Mouse (Mus musculus) C2C12 (cell line): Measurements from ENCODE around the gene Lrch1. TPM values are rescaled to one million over a fixed set of nuclear protein-coding genes. Genes with fewer than 3 reads are reported as not detected.

Experiments used
- H3K27me3 ChIP-seq: one replicate; pipeline ENCODE4 v1.6.1; 2011; ENCODE audit not compliant: control insufficient read depth, insufficient read depth, insufficient read length
- H3K36me3 ChIP-seq: one replicate; pipeline ENCODE4 v1.6.1; 2011; ENCODE audit not compliant: control insufficient read depth, insufficient read depth
- H3K4me3 ChIP-seq: one replicate; pipeline ENCODE4 v1.5.1; 2011; ENCODE audit warnings: mild to moderate bottlenecking, control low read depth; ENCODE audit not compliant: poor library complexity, insufficient read depth, severe bottlenecking
- H3K79me2 ChIP-seq: one replicate; pipeline ENCODE4 v1.6.1; 2011; ENCODE audit not compliant: control insufficient read depth, insufficient read depth
- H3K79me3 ChIP-seq: one replicate; pipeline ENCODE4 v1.6.1; 2011; ENCODE audit warnings: low read depth, control low read depth
- H3ac ChIP-seq: one replicate; pipeline ENCODE3; 2011; ENCODE audit warnings: low read depth; ENCODE audit not compliant: control insufficient read depth, insufficient read length
- CEBPB ChIP-seq: IDR thresholded peaks from one replicate; pipeline ENCODE4 v1.6.1; 2011; ENCODE audit warnings: low read depth, mild to moderate bottlenecking, control low read depth, moderate library complexity
- CTCF ChIP-seq: IDR thresholded peaks from one replicate; pipeline ENCODE4 v1.5.1; 2011; ENCODE audit not compliant: control insufficient read depth, insufficient read depth, insufficient read length
- FOSL1 ChIP-seq: IDR thresholded peaks from one replicate; pipeline ENCODE4 v1.8.0; 2011; ENCODE audit warnings: mild to moderate bottlenecking, low read length; ENCODE audit not compliant: poor library complexity, insufficient read depth, severe bottlenecking
- MAX ChIP-seq: IDR thresholded peaks from one replicate; pipeline ENCODE4 v1.6.1; 2011; ENCODE audit warnings: mild to moderate bottlenecking, control low read depth
- MYOD1 ChIP-seq: IDR thresholded peaks from one replicate; pipeline ENCODE4 v1.6.1; 2011; ENCODE audit warnings: low read depth; ENCODE audit not compliant: control insufficient read depth, insufficient read length
- MYOG ChIP-seq: IDR thresholded peaks from one replicate; pipeline ENCODE4 v1.6.1; 2011; ENCODE audit not compliant: control insufficient read depth, insufficient read length; ENCODE audit errors: extremely low read depth
- USF1 ChIP-seq: IDR thresholded peaks from one replicate; pipeline ENCODE4 v1.6.1; 2011; ENCODE audit warnings: low read depth, mild to moderate bottlenecking, control low read depth, moderate library complexity
- polyA plus RNA-seq: library from polyadenylated mRNA; unstranded; fragments of >200 nt; fragmentation: generic; extraction: Trizol; gene quantifications from one replicate; pipeline ENCODE4 v1.2.1, GENCODE M21; 2012; ENCODE audit warnings: missing spikeins

The Lrch1 gene
- polyA plus RNA-seq, 1 experiment: 5.0 TPM

GRCm38 (mm10) chr14:74838816-74839215, 108.9 kb downstream of the Lrch1 start:
- H3K79me2 ChIP-seq: no peaks in the 10 kb centered on the region
- no peak overlapping the region for H3ac ChIP-seq
- H3K79me3 ChIP-seq: no peaks in the 10 kb centered on the region
- no peaks in the 10 kb centered on the region for H3K27me3 ChIP-seq
- H3K36me3 ChIP-seq: no peaks in the 10 kb centered on the region
- no peak overlapping the region for H3K4me3 ChIP-seq
- TF ChIP-seq MAX (no peak), CEBPB (no peak), FOSL1 (no peak), MYOG (no peak), USF1 (no peak), CTCF (no peak), MYOD1 (no peak)

DNA sequence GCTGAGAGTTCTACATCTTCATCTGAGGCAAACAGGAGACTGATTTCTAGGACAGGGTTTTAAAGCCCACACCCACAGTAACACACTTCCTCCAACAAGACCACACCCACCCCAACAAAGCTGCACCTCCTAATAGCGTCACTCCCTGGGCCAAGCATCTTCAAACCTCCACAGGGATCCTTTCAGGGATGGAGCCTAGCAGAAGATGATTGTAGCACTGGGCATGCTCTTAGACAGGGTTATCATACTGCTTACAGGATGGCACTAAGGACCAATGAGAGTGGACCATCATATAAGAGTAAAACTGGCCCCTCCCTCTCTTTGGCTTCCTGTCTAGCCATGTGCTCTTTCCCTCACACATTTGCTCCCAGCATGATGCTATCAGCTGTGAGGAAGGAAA, 112.7 kb downstream of the Lrch1 start:
- TF ChIP-seq FOSL1 (no peak), MYOG (no peak), MYOD1 (no peak), CEBPB (no peak), CTCF (no peak), USF1 (no peak), MAX (no peak)
- no peaks in the 10 kb centered on the region for H3K79me2 ChIP-seq

GRCm38 (mm10) chr14:74834215-74834614, 113.5 kb downstream of the Lrch1 start:
- no peak overlapping the region for H3ac ChIP-seq
- no peaks in the 10 kb centered on the region for H3K79me3 ChIP-seq
- no peaks in the 10 kb centered on the region for H3K27me3 ChIP-seq
- no peak overlapping the region for H3K4me3 ChIP-seq
- H3K36me3 ChIP-seq: no peaks in the 10 kb centered on the region
- H3K79me2 ChIP-seq: no peaks in the 10 kb centered on the region
- TF ChIP-seq MAX: no peak
- TF ChIP-seq CTCF: no peak
- no peak for TF ChIP-seq CEBPB
- TF ChIP-seq FOSL1: no peak
- TF ChIP-seq MYOD1: no peak
- no peak for TF ChIP-seq USF1
- no peak for TF ChIP-seq MYOG

More for the DNA sequence above, 112.7 kb downstream of the Lrch1 start:
- H3K27me3 ChIP-seq: no peaks in the 10 kb centered on the region
- no peaks in the 10 kb centered on the region for H3K79me3 ChIP-seq
- no peak overlapping the region for H3ac ChIP-seq
- H3K4me3 ChIP-seq: no peak overlapping the region
- H3K36me3 ChIP-seq: no peaks in the 10 kb centered on the region

DNA sequence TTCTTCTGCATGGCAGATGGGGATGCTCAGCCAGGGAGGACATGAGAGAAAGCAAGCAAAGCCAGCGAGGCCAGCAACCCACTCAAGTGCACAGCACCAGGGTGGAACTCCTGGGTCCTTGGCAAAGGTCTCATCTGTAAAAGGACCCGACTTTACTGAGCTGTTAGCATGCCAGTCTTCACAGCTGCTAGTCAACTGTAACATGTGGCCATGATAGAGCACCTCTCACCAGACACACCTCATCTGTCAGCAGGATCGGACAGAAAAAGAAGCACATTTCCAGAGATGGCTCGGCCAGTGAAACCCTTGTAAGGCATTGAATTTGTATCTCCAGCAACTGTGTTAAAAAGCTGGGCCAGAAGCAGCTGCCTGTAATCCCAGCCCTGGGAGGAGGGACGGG, 116.0 kb downstream of the Lrch1 start:
- Histone ChIP-seq H3K79me3 (no peaks in the 10 kb centered on the region), H3K79me2 (no peaks in the 10 kb centered on the region), H3K27me3 (no peaks in the 10 kb centered on the region), H3K36me3 (no peaks in the 10 kb centered on the region), H3K4me3 (no peak overlapping the region), H3ac (no peak overlapping the region)
- TF ChIP-seq USF1 (no peak), CEBPB (no peak), MAX (no peak), FOSL1 (no peak), CTCF (no peak), MYOD1 (no peak), MYOG (no peak)

- H3ac ChIP-seq: no peak overlapping the region
- H3K79me3 ChIP-seq: no peaks in the 10 kb centered on the region
- H3K36me3 ChIP-seq: no peaks in the 10 kb centered on the region
- TF ChIP-seq MAX (no peak), MYOG (no peak), USF1 (no peak), MYOD1 (no peak)
- H3K27me3 ChIP-seq: no peaks in the 10 kb centered on the region
- no peaks in the 10 kb centered on the region for H3K79me2 ChIP-seq
- no peak overlapping the region for H3K4me3 ChIP-seq
These were observed 116.6 kb downstream of the Lrch1 start for GRCm38 (mm10) chr14:74831050-74831449.

DNA sequence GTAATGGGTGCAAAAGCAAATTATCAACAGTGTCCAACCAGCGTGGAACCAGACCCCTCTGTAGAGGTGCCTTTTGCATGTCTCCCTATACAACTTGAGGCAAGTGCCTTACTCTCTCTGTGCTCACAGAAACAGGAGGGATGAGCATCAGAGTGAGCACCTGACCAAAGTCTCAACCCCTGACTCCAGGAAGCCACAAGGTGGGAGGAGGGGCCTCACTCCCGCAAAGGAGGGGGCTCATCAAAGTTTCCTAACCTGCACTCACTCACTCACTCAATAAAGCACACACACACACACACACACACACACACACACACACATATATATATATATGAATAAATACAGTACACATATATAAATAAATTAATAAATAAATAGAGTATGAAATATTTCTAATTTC, 117.1 kb downstream of the Lrch1 start:
- TF ChIP-seq FOSL1 (no peak), CEBPB (no peak), USF1 (no peak), MYOD1 (no peak), MYOG (no peak), CTCF (no peak), MAX (no peak)
- Histone ChIP-seq H3K4me3 (no peak overlapping the region), H3K79me3 (no peaks in the 10 kb centered on the region), H3ac (no peak overlapping the region), H3K79me2 (no peaks in the 10 kb centered on the region), H3K36me3 (no peaks in the 10 kb centered on the region), H3K27me3 (no peaks in the 10 kb centered on the region)
